Mouse (Mus musculus) NIH3T3 (cell line): ENCODE measurements around the gene Vstm4.

Experiments
- DNase-seq: peaks from one replicate; pipeline ENCODE4 v3.0.0-alpha.2; 2012; ENCODE audit warnings: low read depth

The Vstm4 gene

GRCm38 (mm10) chr14:32859831-32860569 lies 3.4 kb downstream of the Vstm4 start:
- no peak for DNase-seq

GRCm38 (mm10) chr14:32861149-32861581 lies 4.6 kb downstream of the Vstm4 start:
- no peak for DNase-seq

- no peak for DNase-seq
Measured at GRCm38 (mm10) chr14:32861656-32862055, 5.1 kb downstream of the Vstm4 start.

- no peak for DNase-seq
Measured at GRCm38 (mm10) chr14:32865331-32865730, 8.8 kb downstream of the Vstm4 start.

- DNase-seq: no peak
Measured at GRCm38 (mm10) chr14:32871963-32872362, 15.4 kb downstream of the Vstm4 start.

GRCm38 (mm10) chr14:32877549-32877948 lies 21.0 kb downstream of the Vstm4 start:
- DNase-seq: no peak

- no peak for DNase-seq
Measured at GRCm38 (mm10) chr14:32880332-32880731, 23.8 kb downstream of the Vstm4 start.

GRCm38 (mm10) chr14:32881693-32882092 lies 25.1 kb downstream of the Vstm4 start:
- DNase-seq: no peak

GRCm38 (mm10) chr14:32888876-32889674 lies 32.5 kb downstream of the Vstm4 start:
- DNase-seq: no peak

GRCm38 (mm10) chr14:32894341-32894853 lies 37.8 kb downstream of the Vstm4 start:
- DNase-seq: no peak

GRCm38 (mm10) chr14:32894878-32895277 lies 38.3 kb downstream of the Vstm4 start:
- no peak for DNase-seq

- DNase-seq: peak; percentile 3
Measured at GRCm38 (mm10) chr14:32896896-32897295, 40.3 kb downstream of the Vstm4 start.

- DNase-seq: no peak
Measured at GRCm38 (mm10) chr14:32903203-32903602, 46.6 kb downstream of the Vstm4 start.

- DNase-seq: no peak
Measured at GRCm38 (mm10) chr14:32906545-32906944, 50.0 kb downstream of the Vstm4 start.

- DNase-seq: no peak
Measured at GRCm38 (mm10) chr14:32909112-32909511, 52.6 kb downstream of the Vstm4 start.

GRCm38 (mm10) chr14:32911187-32911586 lies 54.6 kb downstream of the Vstm4 start:
- DNase-seq: no peak

- DNase-seq: peak; percentile 1
Measured at GRCm38 (mm10) chr14:32915360-32915759, 58.8 kb downstream of the Vstm4 start.

GRCm38 (mm10) chr14:32917919-32918318 lies 61.4 kb downstream of the Vstm4 start:
- DNase-seq: no peak

- DNase-seq: no peak
Measured at GRCm38 (mm10) chr14:32923871-32924270, 67.3 kb downstream of the Vstm4 start.

GRCm38 (mm10) chr14:32931709-32932108 lies 75.2 kb downstream of the Vstm4 start:
- no peak for DNase-seq

- no peak for DNase-seq
Measured at GRCm38 (mm10) chr14:32932220-32932619, 75.7 kb downstream of the Vstm4 start.

GRCm38 (mm10) chr14:32934064-32934463 lies 77.5 kb downstream of the Vstm4 start:
- no peak for DNase-seq

- DNase-seq: no peak
Measured at GRCm38 (mm10) chr14:32939217-32939616, 82.7 kb downstream of the Vstm4 start.
